Comparison of ENCODE assay signal across 8 mouse cellular contexts in the genomic region with DNA sequence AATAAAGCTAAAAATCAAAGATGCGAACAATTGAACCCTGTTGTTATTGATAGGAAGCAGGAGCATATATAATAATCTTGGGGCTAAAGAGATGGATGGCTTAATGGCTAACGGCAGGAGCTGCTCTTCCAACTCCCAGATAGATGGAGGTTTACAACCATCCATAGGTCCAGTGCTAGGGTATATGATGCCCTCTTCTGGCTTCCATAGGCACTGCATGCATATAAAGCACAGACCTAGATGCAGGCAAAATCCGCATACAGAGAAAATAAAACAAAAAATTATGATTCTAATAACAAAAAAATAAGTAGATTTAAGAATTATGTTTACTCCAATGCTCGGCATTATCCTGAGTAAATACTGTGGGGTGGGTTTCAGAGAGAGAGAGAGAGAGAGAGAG. TPM values are rescaled to one million over a fixed set of nuclear protein-coding genes. Genes with fewer than 3 reads are reported as not detected.
DNase-seq lines count a peak whose midpoint lies in the region; ATAC-seq lines count a peak whose summit lies in the region.

No protein-coding gene starts in this region.

- peak; percentile 89 for ATAC-seq in megakaryocyte progenitor cell, adult 5-6 weeks (replicated peaks; ENCODE audit: poor library complexity)
- no peak for ATAC-seq in frontal cortex, adult (ENCODE audit: low TSS enrichment)

- DNase-seq in layer of hippocampus, adult 11-12 months (ENCODE audit: low spot score) = peak; percentile 37
- DNase-seq in layer of hippocampus, postnatal 36 days = no peak
- peak; percentile 15 for DNase-seq in CD4-positive helper T cell, adult 2 months (ENCODE audit: low read depth, low spot score)
- peak; percentile 62 for DNase-seq in ES-CJ7 (ENCODE audit: low read depth, low spot score)
- peak; percentile 33 for DNase-seq in embryo, embryonic 11 days
- DNase-seq in T-cell, adult 2 months (ENCODE audit: low spot score) = no peak

RNA-seq across cellular contexts. Expression of gene Mccc1, which starts 27.5 kb away (rescaled TPM):
- 10 to 100 TPM; 35.0 to 44.1 TPM for total RNA-seq in layer of hippocampus, postnatal 36 days (2021)
- 23.9 and 30.8 TPM in 2 replicates for total RNA-seq in megakaryocyte progenitor cell, adult 5-6 weeks (2015)
- total RNA-seq in megakaryocyte progenitor cell, adult 5-6 weeks (2017) = 12.8 and 17.8 TPM in 2 replicates

RNA-seq across cellular contexts. Expression of gene Dcun1d1, which starts 35.7 kb away (rescaled TPM):
- total RNA-seq in layer of hippocampus, postnatal 36 days (2021) = 10 to 100 TPM; 66.5 to 68.4 TPM
- total RNA-seq in megakaryocyte progenitor cell, adult 5-6 weeks (2015) = 134 and 137 TPM in 2 replicates
- 145 and 219 TPM in 2 replicates for total RNA-seq in megakaryocyte progenitor cell, adult 5-6 weeks (2017)

Comparison
In these comparisons a context has a peak if more than half of its experiments do, and no peak if none do; other contexts are left out.
1. DNase-seq: peak in layer of hippocampus, adult 11-12 months (single experiment), CD4-positive helper T cell, adult 2 months (single experiment), ES-CJ7 (single experiment) and embryo, embryonic 11 days (single experiment); none in layer of hippocampus, postnatal 36 days (0 of 2) and T-cell, adult 2 months (single experiment).